Comparison of ENCODE assay signal across 9 mouse cellular contexts in genomic region chr19:34551981-34552380, GRCm38 (mm10). TPM values are rescaled to one million over a fixed set of nuclear protein-coding genes. Genes with fewer than 3 reads are reported as not detected.
DNase-seq lines count a peak whose midpoint lies in the region; ATAC-seq lines count a peak whose summit lies in the region.
"Had no signal": no experiment of that assay in that cellular context is flagged by ENCODE, and none has a peak within 500 bp of the region (broad histone marks: within the 10 kb centered on the region; RNA-seq: fewer than 3 reads in every experiment).

No protein-coding gene starts in this region.

- DNase-seq in urinary bladder, postnatal 14 days (ENCODE audit: low spot score), result peak; percentile 29
- no peak for DNase-seq in urinary bladder, postnatal 10 days (ENCODE audit: low spot score)
- no peak for DNase-seq in liver, embryonic 13.5 days
- DNase-seq in yolk sac, embryonic 10.5 days (ENCODE audit: low spot score), result peak; percentile 21
- DNase-seq in ovary, postnatal 10 days (ENCODE audit: low spot score), result no peak
- no peak for DNase-seq in cerebellum, postnatal 25 days
- DNase-seq in right cerebral cortex, postnatal 10 days (ENCODE audit: low spot score in 2 of 2), result no peak
- DNase-seq: adrenal gland, postnatal 25 days had no signal

- no peak for ATAC-seq in heart, embryonic 16.5 days (replicated peaks; ENCODE audit: extremely low read depth, insufficient read depth, low FRiP score)
- ATAC-seq in liver, embryonic 13.5 days (ENCODE audit: low read depth), result no peak

- 27% methylated on average over 5 of the region's 5 CpGs for WGBS in heart, embryonic 16.5 days
- 65% methylated on average over 5 of the region's 5 CpGs for WGBS in liver, embryonic 13.5 days (ENCODE audit: insufficient replicate concordance)

- H3K36me3 ChIP-seq in heart, embryonic 16.5 days (ENCODE audit: control insufficient read depth, insufficient read depth), result no peaks in the 10 kb centered on the region
- no peaks in the 10 kb centered on the region for H3K36me3 ChIP-seq in liver, embryonic 13.5 days

- peak overlapping the region; percentile 85 for H3K27ac ChIP-seq in heart, embryonic 16.5 days (ENCODE audit: low read length)
- no peak overlapping the region for H3K27ac ChIP-seq in liver, embryonic 13.5 days

- H3K4me2 ChIP-seq in heart, embryonic 16.5 days (ENCODE audit: low read depth, low read length), result peak overlapping the region; percentile 49
- peak overlapping the region; percentile 30; the same call in 1 of the 2 replicates for H3K4me2 ChIP-seq in liver, embryonic 13.5 days

- peaks cover 14% of the 10 kb centered on the region for H3K4me1 ChIP-seq in heart, embryonic 16.5 days (ENCODE audit: control insufficient read depth, insufficient read depth, low read length)
- H3K4me1 ChIP-seq in liver, embryonic 13.5 days (replicated peaks), result peaks cover 22% of the 10 kb centered on the region

- H3K9ac ChIP-seq in heart, embryonic 16.5 days (ENCODE audit: low read length), result peak overlapping the region; percentile 12
- 0 out of 2 replicates have a peak overlapping the region, but pooled peaks have one; percentile 3 for H3K9ac ChIP-seq in liver, embryonic 13.5 days

- H3K27me3 ChIP-seq in heart, embryonic 16.5 days (ENCODE audit: control insufficient read depth, insufficient read depth, low read length), result no peaks in the 10 kb centered on the region
- no peaks in the 10 kb centered on the region for H3K27me3 ChIP-seq in liver, embryonic 13.5 days

- H3K9me3 ChIP-seq in heart, embryonic 16.5 days (replicated peaks; ENCODE audit: control insufficient read depth, low read length), result no peaks in the 10 kb centered on the region
- H3K9me3 ChIP-seq in liver, embryonic 13.5 days (replicated peaks), result no peaks in the 10 kb centered on the region

- peak overlapping the region; percentile 6 for H3K4me3 ChIP-seq in heart, embryonic 16.5 days (ENCODE audit: low read length)
- H3K4me3 ChIP-seq in liver, embryonic 13.5 days (replicated peaks), result no peak overlapping the region

RNA-seq across cellular contexts. Expression of gene Ifit2, which starts 1.5 kb away (rescaled TPM):
- polyA plus RNA-seq in heart, embryonic 16.5 days (2015; fragmentation: Nextera tagmentation; extraction: Ambion mirVana), result 9.5 and 10.7 TPM in 2 replicates
- polyA plus RNA-seq in liver, embryonic 13.5 days (2015; fragmentation: Nextera tagmentation; extraction: Ambion mirVana), result 3.0 and 3.8 TPM in 2 replicates

RNA-seq across cellular contexts. Expression of gene Lipa, which starts 24.7 kb away (rescaled TPM):
- polyA plus RNA-seq in heart, embryonic 16.5 days (2015; fragmentation: Nextera tagmentation; extraction: Ambion mirVana), result 28.9 and 32.0 TPM in 2 replicates
- 34.1 and 45.0 TPM in 2 replicates for polyA plus RNA-seq in liver, embryonic 13.5 days (2015; fragmentation: Nextera tagmentation; extraction: Ambion mirVana)

RNA-seq across cellular contexts. Expression of gene Ifit3, which starts 31.4 kb away (rescaled TPM):
- 2.1 and 3.7 TPM in 2 replicates for polyA plus RNA-seq in heart, embryonic 16.5 days (2015; fragmentation: Nextera tagmentation; extraction: Ambion mirVana)
- 1.7 and 2.0 TPM in 2 replicates for polyA plus RNA-seq in liver, embryonic 13.5 days (2015; fragmentation: Nextera tagmentation; extraction: Ambion mirVana)

RNA-seq across cellular contexts. Expression of gene Ifit1bl1, which starts 49.8 kb away (rescaled TPM):
- polyA plus RNA-seq in heart, embryonic 16.5 days (2015; fragmentation: Nextera tagmentation; extraction: Ambion mirVana), result 2.5 and 3.2 TPM in 2 replicates
- polyA plus RNA-seq in liver, embryonic 13.5 days (2015; fragmentation: Nextera tagmentation; extraction: Ambion mirVana), result 0.17 and 0.19 TPM in 2 replicates

RNA-seq across cellular contexts. Expression of gene Ifit3b, which starts 55.8 kb away (rescaled TPM):
- polyA plus RNA-seq in heart, embryonic 16.5 days (2015; fragmentation: Nextera tagmentation; extraction: Ambion mirVana), result 0.49 and 0.52 TPM in 2 replicates
- polyA plus RNA-seq in liver, embryonic 13.5 days (2015; fragmentation: Nextera tagmentation; extraction: Ambion mirVana), result 0.38 and 0.58 TPM in 2 replicates

Comparison
In these comparisons a context has a peak if more than half of its experiments do, and no peak if none do; other contexts are left out.
1. DNase-seq: peak in urinary bladder, postnatal 14 days (single experiment) and yolk sac, embryonic 10.5 days (single experiment); none in urinary bladder, postnatal 10 days (single experiment), liver, embryonic 13.5 days (single experiment), ovary, postnatal 10 days (single experiment), cerebellum, postnatal 25 days (0 of 2) and right cerebral cortex, postnatal 10 days (0 of 2).